Mouse (Mus musculus) CH12.LX (cell line): Measurements from ENCODE around the gene Pgk1.

Experiments
- CTCF ChIP-seq, 2 experiments: IDR thresholded peaks in 1 of 2; conservative IDR thresholded peaks in 1 of 2; 2 replicates each; pipeline ENCODE4 v1.5.1; 2011 to 2012; ENCODE audit warnings: low read depth in 2 of 2, low read length in 2 of 2, improper control_type of control experiment in 1 of 2, inconsistent platforms in 1 of 2, mild to moderate bottlenecking in 1 of 2, moderate library complexity in 1 of 2
- E2F4 ChIP-seq: IDR thresholded peaks from 2 replicates; pipeline ENCODE4 v1.6.1; 2011; ENCODE audit warnings: low read depth, low read length, improper control_type of control experiment; ENCODE audit not compliant: insufficient replicate concordance
- EP300 ChIP-seq: IDR thresholded peaks from 2 replicates; pipeline ENCODE4 v1.6.1; 2011; ENCODE audit warnings: low read length, improper control_type of control experiment
- MAZ ChIP-seq: IDR thresholded peaks from 2 replicates; pipeline ENCODE4 v1.6.1; 2012; ENCODE audit warnings: low read depth, mild to moderate bottlenecking, inconsistent platforms, low read length, improper control_type of control experiment, moderate library complexity
- POLR2A ChIP-seq: IDR thresholded peaks from 2 replicates; pipeline ENCODE4 v1.6.1; 2011; ENCODE audit warnings: low read depth, mild to moderate bottlenecking, improper control_type of control experiment, low read length
- UBTF ChIP-seq: IDR thresholded peaks from 2 replicates; pipeline ENCODE4 v1.6.1; 2012; ENCODE audit warnings: low read depth, mild to moderate bottlenecking, inconsistent platforms, low read length, improper control_type of control experiment, moderate library complexity
- USF2 ChIP-seq: conservative IDR thresholded peaks from 2 replicates; pipeline ENCODE4 v1.6.1; 2011; ENCODE audit warnings: low read depth, low read length, improper control_type of control experiment
- ZC3H11A ChIP-seq: IDR thresholded peaks from 2 replicates; pipeline ENCODE4 v1.6.1; 2012; ENCODE audit warnings: low read depth, mild to moderate bottlenecking, inconsistent platforms, low read length, improper control_type of control experiment
- ZNF384 ChIP-seq: IDR thresholded peaks from 2 replicates; pipeline ENCODE4 v1.6.1; 2012; ENCODE audit warnings: low read depth, low read length, improper control_type of control experiment, inconsistent platforms

DNA sequence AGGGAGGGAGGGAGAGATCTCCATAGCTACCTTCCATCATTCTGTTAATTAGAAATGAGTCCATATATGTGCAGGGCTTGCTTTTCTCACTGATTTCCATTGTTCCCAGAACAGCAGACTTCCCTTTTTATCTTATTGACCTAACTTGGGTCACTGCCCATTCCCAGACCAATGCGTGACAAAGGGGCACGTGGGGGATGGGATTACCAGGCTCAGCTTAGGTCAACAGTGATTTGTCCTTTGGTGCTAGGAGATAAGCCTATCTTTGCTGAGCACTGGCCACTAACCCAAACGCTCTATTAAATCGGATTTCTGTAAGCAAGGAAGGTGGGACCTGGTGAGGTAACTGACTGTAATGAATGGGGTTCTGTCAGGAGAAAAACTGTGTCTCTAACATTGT lies 2.6 kb upstream of the Pgk1 start:
- TF ChIP-seq CTCF (conservative IDR thresholded peaks at IDR 0.05 in 1 of 2, IDR thresholded peaks at IDR 0.05 in 1 of 2; ENCODE audit: low read depth in 2 of 2, low read length in 2 of 2) (no peak), MAZ (no peak), UBTF (no peak), POLR2A (no peak), ZNF384 (no peak), USF2 (no peak), ZC3H11A (no peak), EP300 (no peak), E2F4 (no peak)
